Mouse (Mus musculus) MEL (cell line): ENCODE results near the gene Gcdh. TPM values are rescaled to one million over a fixed set of nuclear protein-coding genes. Genes with fewer than 3 reads are reported as not detected.
A peak's percentile ranks its signal among the peaks of the same experiment; 100 is the strongest.

Experiments used
- DNase-seq: peaks from one replicate; pipeline ENCODE4 v3.0.0; 2011; ENCODE audit warnings: low read depth, low spot score
- H3K27ac ChIP-seq: 2 replicates; pipeline ENCODE4 v1.5.1; 2012; ENCODE audit warnings: low read depth, mild to moderate bottlenecking, control low read depth, low read length, moderate library complexity; ENCODE audit not compliant: control insufficient read depth
- H3K27me3 ChIP-seq, 2 experiments: fragments of 150-350 bp in 1 of 2; sonication (generic) in 1 of 2; 2 replicates each; pipeline ENCODE4 v1.6.1; 2012; ENCODE audit warnings: low read length in 2 of 2, mild to moderate bottlenecking in 2 of 2, improper control_type of control experiment in 1 of 2, moderate library complexity in 1 of 2; ENCODE audit not compliant: insufficient read depth in 2 of 2, control insufficient read depth in 1 of 2
- H3K36me3 ChIP-seq, 2 experiments: 2 replicates each; pipeline ENCODE4 v1.6.1; 2012 to 2014; ENCODE audit warnings: low read length in 2 of 2, improper control_type of control experiment in 1 of 2, inconsistent platforms in 1 of 2, mild to moderate bottlenecking in 1 of 2; ENCODE audit not compliant: insufficient read depth in 2 of 2, control insufficient read depth in 1 of 2
- H3K4me1 ChIP-seq, 2 experiments: fragments of 150-350 bp in 1 of 2; sonication (generic) in 1 of 2; 2 replicates each; pipeline ENCODE4 v1.6.1; 2012; ENCODE audit warnings: low read length in 2 of 2, improper control_type of control experiment in 1 of 2, mild to moderate bottlenecking in 1 of 2; ENCODE audit not compliant: insufficient read depth in 2 of 2, control insufficient read depth in 1 of 2
- H3K4me3 ChIP-seq, 2 experiments: fragments of 150-350 bp in 1 of 2; sonication (generic) in 1 of 2; 2 replicates each; pipeline ENCODE4 v1.5.1; 2012; ENCODE audit warnings: low read depth in 2 of 2, low read length in 2 of 2, mild to moderate bottlenecking in 2 of 2, moderate library complexity in 2 of 2, control low read depth in 1 of 2, improper control_type of control experiment in 1 of 2; ENCODE audit not compliant: control insufficient read depth in 1 of 2, insufficient read depth in 1 of 2
- H3K79me2 ChIP-seq: 2 replicates; pipeline ENCODE4 v1.6.1; 2012; ENCODE audit warnings: mild to moderate bottlenecking, low read length, moderate library complexity; ENCODE audit not compliant: control insufficient read depth, poor library complexity, insufficient read depth
- H3K9ac ChIP-seq: 2 replicates; pipeline ENCODE4 v1.6.1; 2012; ENCODE audit warnings: low read depth, mild to moderate bottlenecking, control low read depth, low read length, moderate library complexity; ENCODE audit not compliant: control insufficient read depth, poor library complexity, severe bottlenecking
- H3K9me3 ChIP-seq: fragments of 150-350 bp; sonication (generic); replicated peaks from 2 replicates; pipeline ENCODE4 v1.6.1; 2012; ENCODE audit warnings: mild to moderate bottlenecking, low read length, improper control_type of control experiment, moderate library complexity; ENCODE audit not compliant: insufficient read depth
- E2F4 ChIP-seq: IDR thresholded peaks from 2 replicates; pipeline ENCODE4 v1.6.1; 2011; ENCODE audit warnings: low read depth, low read length, improper control_type of control experiment, borderline replicate concordance
- GATA1 ChIP-seq: IDR thresholded peaks from 2 replicates; pipeline ENCODE4 v1.6.1; 2011; ENCODE audit warnings: low read depth, low read length, improper control_type of control experiment
- JUND ChIP-seq: IDR thresholded peaks from 2 replicates; pipeline ENCODE4 v1.6.1; 2011; ENCODE audit warnings: low read depth, mild to moderate bottlenecking, improper control_type of control experiment, low read length
- KAT2A ChIP-seq: conservative IDR thresholded peaks from 2 replicates; pipeline ENCODE4 v1.6.1; 2012; ENCODE audit warnings: low read depth, low read length, improper control_type of control experiment, inconsistent platforms
- MAFK ChIP-seq: IDR thresholded peaks from 2 replicates; pipeline ENCODE4 v1.6.1; 2011; ENCODE audit warnings: low read depth, mild to moderate bottlenecking, low read length, improper control_type of control experiment, borderline replicate concordance
- RCOR1 ChIP-seq: IDR thresholded peaks from 2 replicates; pipeline ENCODE4 v1.6.1; 2012; ENCODE audit warnings: low read depth, mild to moderate bottlenecking, inconsistent platforms, low read length, improper control_type of control experiment
- SIN3A ChIP-seq: IDR thresholded peaks from 2 replicates; pipeline ENCODE4 v1.6.1; 2012; ENCODE audit warnings: low read length, improper control_type of control experiment, inconsistent platforms
- TBP ChIP-seq: IDR thresholded peaks from 2 replicates; pipeline ENCODE4 v1.8.0; 2011; ENCODE audit warnings: low read depth, low read length, improper control_type of control experiment
- ZC3H11A ChIP-seq: IDR thresholded peaks from 2 replicates; pipeline ENCODE4 v1.6.1; 2012; ENCODE audit warnings: low read depth, mild to moderate bottlenecking, inconsistent platforms, low read length, improper control_type of control experiment
- ZMIZ1 ChIP-seq: IDR thresholded peaks from 2 replicates; pipeline ENCODE4 v1.6.1; 2012; ENCODE audit warnings: low read depth, mild to moderate bottlenecking, inconsistent platforms, low read length, improper control_type of control experiment, moderate library complexity
- polyA plus RNA-seq, 2 experiments: library from polyadenylated mRNA; stranded (reverse) in 1 of 2; unstranded in 1 of 2; fragments of >175 nt in 1 of 2; fragments of >200 nt in 1 of 2; gene quantifications; 2 replicates each; pipeline versions ENCODE4 v1.2.1 to v1.2.4; 2012; ENCODE audit warnings: low replicate concordance in 2 of 2, low read depth in 1 of 2; ENCODE audit not compliant: insufficient read length in 2 of 2, insufficient read depth in 1 of 2, missing spikeins in 1 of 2
- total RNA-seq: library from RNA; depleted of rRNA; stranded (reverse); fragments of 300-350 nt; gene quantifications from 2 replicates; pipeline ENCODE4 v1.2.3, GENCODE M21; 2012; rRNA removed

Gene Gcdh
- total and polyA plus RNA-seq, 3 experiments = 10.7 to 17.3 TPM; not detected in 1

GRCm38 (mm10) chr8:84837149-84837911, 56.4 kb downstream of the Gcdh start:
- H3K79me2 ChIP-seq = peaks cover 18% of the 10 kb centered on the region
- H3K9ac ChIP-seq = no peak overlapping the region
- no peaks in the 10 kb centered on the region for H3K9me3 ChIP-seq
- peak; percentile 59 for DNase-seq
- H3K27me3 ChIP-seq = no peaks in the 10 kb centered on the region
- H3K36me3 ChIP-seq = peaks cover 2 to 28% of the 10 kb centered on the region in 2 experiments; a peak in 3 of 4 replicates
- no peak for TF ChIP-seq JUND
- no peak for TF ChIP-seq TBP
- no peak for TF ChIP-seq SIN3A
- TF ChIP-seq E2F4 = no peak
- TF ChIP-seq MAFK = no peak
- TF ChIP-seq RCOR1 = no peak
- TF ChIP-seq ZMIZ1 = no peak
- TF ChIP-seq ZC3H11A = no peak
- TF ChIP-seq GATA1 = no peak
- TF ChIP-seq KAT2A = no peak
- TF ChIP-seq, all 39 proteins: peak for 0
- Histone ChIP-seq H3K4me1 (peaks cover 3 to 12% of the 10 kb centered on the region in 2 experiments), H3K4me3 (no peak overlapping the region), H3K27ac (no peak overlapping the region)

Other genes starting within 250 kb of the Gcdh start
Only the 30 nearest of the 32 such genes appear.
- gene Trmt1, start 207.6 kb downstream of the Gcdh start, total RNA-seq = 154 and 183 TPM in 2 replicates
- gene Trmt1, start 207.6 kb downstream of the Gcdh start, polyA plus RNA-seq = 100 to 1,000 TPM in 1 of 2 experiments, not detected in 1; 221 TPM
- gene Nacc1, start 206.1 kb downstream of the Gcdh start, total RNA-seq = 42.5 and 45.3 TPM in 2 replicates
- 100 to 1,000 TPM in 1 of 2 experiments, not detected in 1; 106 TPM for gene Nacc1, start 206.1 kb downstream of the Gcdh start, polyA plus RNA-seq
- 75.5 and 88.7 TPM in 2 replicates for gene Lyl1, start 192.5 kb downstream of the Gcdh start, total RNA-seq
- gene Lyl1, start 192.5 kb downstream of the Gcdh start, polyA plus RNA-seq = 100 to 1,000 TPM; 136 to 149 TPM
- 5.6 and 7.9 TPM in 2 replicates for gene G430095P16Rik, start 170.9 kb downstream of the Gcdh start, total RNA-seq
- 10 to 100 TPM in 1 of 2 experiments, not detected in 1; 17.1 TPM for gene G430095P16Rik, start 170.9 kb downstream of the Gcdh start, polyA plus RNA-seq
- 11.3 and 14.4 TPM in 2 replicates for gene Nfix, start 93.6 kb downstream of the Gcdh start, total RNA-seq
- gene Nfix, start 93.6 kb downstream of the Gcdh start, polyA plus RNA-seq = 10 to 100 TPM in 1 of 2 experiments, not detected in 1; 29.1 TPM
- 1.4 and 1.7 TPM in 2 replicates for gene Dand5, start 71.1 kb downstream of the Gcdh start, total RNA-seq
- gene Dand5, start 71.1 kb downstream of the Gcdh start, polyA plus RNA-seq = 1 to 10 TPM in 1 of 2 experiments, not detected in 1; 2.2 TPM
- 47.5 and 51.8 TPM in 2 replicates for gene Gadd45gip1, start 62.4 kb downstream of the Gcdh start, total RNA-seq
- gene Gadd45gip1, start 62.4 kb downstream of the Gcdh start, polyA plus RNA-seq = 10 to 100 TPM in 1 of 2 experiments, not detected in 1; 62.9 TPM
- gene Rad23a, start 53.3 kb downstream of the Gcdh start, total RNA-seq = 62.6 and 66.7 TPM in 2 replicates
- 100 to 1,000 TPM in 1 of 2 experiments, not detected in 1; 155 TPM for gene Rad23a, start 53.3 kb downstream of the Gcdh start, polyA plus RNA-seq
- 550 and 567 TPM in 2 replicates for gene Calr, start 47.0 kb downstream of the Gcdh start, total RNA-seq
- 1,000 to 10,000 TPM in 1 of 2 experiments, not detected in 1; 1,110 TPM for gene Calr, start 47.0 kb downstream of the Gcdh start, polyA plus RNA-seq
- gene Farsa, start 36.9 kb downstream of the Gcdh start, total RNA-seq = 205 and 245 TPM in 2 replicates
- gene Farsa, start 36.9 kb downstream of the Gcdh start, polyA plus RNA-seq = 100 to 1,000 TPM; 152 to 295 TPM
- 60.6 and 75.5 TPM in 2 replicates for gene Syce2, start 21.8 kb downstream of the Gcdh start, total RNA-seq
- gene Syce2, start 21.8 kb downstream of the Gcdh start, polyA plus RNA-seq = 100 to 1,000 TPM in 1 of 2 experiments, not detected in 1; 115 TPM
- gene Klf1, start 8.0 kb upstream of the Gcdh start, total RNA-seq = 178 and 234 TPM in 2 replicates
- 100 to 1,000 TPM in 1 of 2 experiments, not detected in 1; 262 TPM for gene Klf1, start 8.0 kb upstream of the Gcdh start, polyA plus RNA-seq
- gene Dnase2a, start 14.6 kb upstream of the Gcdh start, total RNA-seq = 53.7 and 62.3 TPM in 2 replicates
- 10 to 100 TPM in 1 of 2 experiments, not detected in 1; 83.4 TPM for gene Dnase2a, start 14.6 kb upstream of the Gcdh start, polyA plus RNA-seq
- 0.49 and 0.77 TPM in 2 replicates for gene Mast1, start 43.4 kb upstream of the Gcdh start, total RNA-seq
- gene Mast1, start 43.4 kb upstream of the Gcdh start, polyA plus RNA-seq = 1 to 10 TPM in 1 of 2 experiments, not detected in 1; 4.5 TPM
- gene Rtbdn, start 53.1 kb upstream of the Gcdh start, total RNA-seq = 0.08 TPM in 1 of 2 replicates, not detected in the other
- gene Rtbdn, start 53.1 kb upstream of the Gcdh start, polyA plus RNA-seq = under 1 TPM in 1 of 2 experiments, not detected in 1; 0.11 TPM
- 3.9 and 4.7 TPM in 2 replicates for gene Gm49661, start 75.5 kb upstream of the Gcdh start, total RNA-seq
- not detected for gene Gm49661, start 75.5 kb upstream of the Gcdh start, polyA plus RNA-seq
- 502 and 643 TPM in 2 replicates for gene Prdx2, start 75.7 kb upstream of the Gcdh start, total RNA-seq
- 100 to 1,000 TPM; 679 to 773 TPM for gene Prdx2, start 75.7 kb upstream of the Gcdh start, polyA plus RNA-seq
- 105 TPM in 2 replicates for gene Rnaseh2a, start 75.8 kb upstream of the Gcdh start, total RNA-seq
- 100 to 1,000 TPM in 1 of 2 experiments, not detected in 1; 109 TPM for gene Rnaseh2a, start 75.8 kb upstream of the Gcdh start, polyA plus RNA-seq
- gene Junb, start 84.8 kb upstream of the Gcdh start, total RNA-seq = 49.6 and 72.7 TPM in 2 replicates
- 10 to 100 TPM in 1 of 2 experiments, not detected in 1; 41.6 TPM for gene Junb, start 84.8 kb upstream of the Gcdh start, polyA plus RNA-seq
- gene Hook2, start 96.7 kb upstream of the Gcdh start, total RNA-seq = 10.5 and 11.5 TPM in 2 replicates
- gene Hook2, start 96.7 kb upstream of the Gcdh start, polyA plus RNA-seq = 10 to 100 TPM in 1 of 2 experiments, not detected in 1; 17.5 TPM
- 0.04 TPM in 1 of 2 replicates, not detected in the other for gene Best2, start 120.6 kb upstream of the Gcdh start, total RNA-seq
- under 1 TPM in 1 of 2 experiments, not detected in 1; 0.13 TPM for gene Best2, start 120.6 kb upstream of the Gcdh start, polyA plus RNA-seq
- gene Asna1, start 131.4 kb upstream of the Gcdh start, total RNA-seq = 115 and 132 TPM in 2 replicates
- 100 to 1,000 TPM in 1 of 2 experiments, not detected in 1; 192 TPM for gene Asna1, start 131.4 kb upstream of the Gcdh start, polyA plus RNA-seq
- gene Trir, start 132.9 kb upstream of the Gcdh start, total RNA-seq = 224 and 264 TPM in 2 replicates
- gene Trir, start 132.9 kb upstream of the Gcdh start, polyA plus RNA-seq = 100 to 1,000 TPM; 283 to 442 TPM
- 55.6 and 62.3 TPM in 2 replicates for gene Tnpo2, start 143.0 kb upstream of the Gcdh start, total RNA-seq
- 10 to 100 TPM; 29.2 to 86.8 TPM for gene Tnpo2, start 143.0 kb upstream of the Gcdh start, polyA plus RNA-seq
- 6.5 and 10.6 TPM in 2 replicates for gene Fbxw9, start 166.1 kb upstream of the Gcdh start, total RNA-seq
- 10 to 100 TPM in 1 of 2 experiments, not detected in 1; 13.9 TPM for gene Fbxw9, start 166.1 kb upstream of the Gcdh start, polyA plus RNA-seq
- not detected in 2 replicates for gene Gm5741, start 174.1 kb upstream of the Gcdh start, total RNA-seq
- gene Gm5741, start 174.1 kb upstream of the Gcdh start, polyA plus RNA-seq = 1 to 10 TPM in 1 of 2 experiments, not detected in 1; 1.0 TPM
- 42.5 and 44.6 TPM in 2 replicates for gene Dhps, start 177.8 kb upstream of the Gcdh start, total RNA-seq
- gene Dhps, start 177.8 kb upstream of the Gcdh start, polyA plus RNA-seq = 10 to 100 TPM in 1 of 2 experiments, not detected in 1; 68.3 TPM
- 25.5 and 26.2 TPM in 2 replicates for gene Wdr83os, start 186.8 kb upstream of the Gcdh start, total RNA-seq
- 100 to 1,000 TPM in 1 of 2 experiments, not detected in 1; 143 TPM for gene Wdr83os, start 186.8 kb upstream of the Gcdh start, polyA plus RNA-seq
- 27.0 and 29.5 TPM in 2 replicates for gene Wdr83, start 187.4 kb upstream of the Gcdh start, total RNA-seq
- gene Wdr83, start 187.4 kb upstream of the Gcdh start, polyA plus RNA-seq = 10 to 100 TPM in 1 of 2 experiments, not detected in 1; 58.4 TPM
- 10.8 and 11.5 TPM in 2 replicates for gene Man2b1, start 189.3 kb upstream of the Gcdh start, total RNA-seq
- 10 to 100 TPM in 1 of 2 experiments, not detected in 1; 24.7 TPM for gene Man2b1, start 189.3 kb upstream of the Gcdh start, polyA plus RNA-seq